Mouse (Mus musculus) ES-E14 (cell line): ENCODE measurements around the gene Tmem273.

ENCODE experiments used
- CHD2 ChIP-seq: IDR thresholded peaks from 2 replicates; pipeline ENCODE4 v1.6.1; 2014; ENCODE audit warnings: mild to moderate bottlenecking, low read depth, low read length, inconsistent platforms
- HCFC1 ChIP-seq: IDR thresholded peaks from 2 replicates; pipeline ENCODE4 v1.6.1; 2012; ENCODE audit warnings: low read length, inconsistent platforms, borderline replicate concordance; ENCODE audit not compliant: insufficient read depth
- MAFK ChIP-seq: IDR thresholded peaks from 2 replicates; pipeline ENCODE4 v1.6.1; 2014; ENCODE audit warnings: mild to moderate bottlenecking, low read depth, low read length, inconsistent platforms; ENCODE audit not compliant: insufficient read depth
- ZC3H11A ChIP-seq: IDR thresholded peaks from 2 replicates; pipeline ENCODE4 v1.6.1; 2012; ENCODE audit warnings: low read depth, mild to moderate bottlenecking, inconsistent platforms, low read length, borderline replicate concordance
- ZNF384 ChIP-seq: IDR thresholded peaks from 2 replicates; pipeline ENCODE4 v1.6.1; 2012; ENCODE audit warnings: low read depth, low read length, inconsistent platforms

DNA sequence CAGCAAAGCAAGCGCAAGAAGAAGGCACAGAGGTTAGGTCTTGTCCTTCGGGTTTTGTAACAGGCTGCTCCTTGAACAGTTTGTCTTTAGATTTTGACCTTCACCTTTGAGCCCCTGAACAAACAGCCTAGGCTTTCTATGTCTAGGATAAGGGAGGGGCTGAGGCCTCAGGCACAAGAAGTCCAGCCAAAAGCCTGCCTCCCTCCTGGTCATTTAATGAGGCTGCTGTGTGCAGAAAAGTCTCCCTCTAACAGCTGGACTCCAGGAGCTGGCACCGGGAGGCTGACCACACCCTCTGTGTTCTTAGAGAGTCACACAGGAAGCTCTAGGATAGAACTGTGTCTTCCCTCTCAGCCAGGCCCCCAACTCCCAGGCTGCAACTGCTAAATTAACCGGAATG is 41.4 kb downstream of the Tmem273 start:
- no peak for TF ChIP-seq HCFC1
- TF ChIP-seq ZC3H11A = no peak
- no peak for TF ChIP-seq CHD2
- no peak for TF ChIP-seq ZNF384
- TF ChIP-seq MAFK = no peak
